Mouse (Mus musculus) gastrocnemius, postnatal 36 days (tissue): Measurements from ENCODE around the gene Camta1. TPM values are rescaled to one million over a fixed set of nuclear protein-coding genes. Genes with fewer than 3 reads are reported as not detected.
A peak's percentile ranks its signal among the peaks of the same experiment; 100 is the strongest.

ENCODE experiments used
- DNase-seq, 2 experiments: peaks; one replicate each; pipeline ENCODE4 v3.0.0; 2022
- intact Hi-C: fragments of 180-260 bp; cut with DNase I; formaldehyde crosslinking; loops from one replicate; pipeline ENCODE4 v1.15.1; 2025
- total RNA-seq, 2 experiments: library from RNA; stranded (reverse); gene quantifications; 2 replicates each; pipeline ENCODE4 v1.2.3; 2021

The Camta1 gene
- total RNA-seq, 2 experiments from 2014 or later, result 93.4 to 109 TPM

DNA sequence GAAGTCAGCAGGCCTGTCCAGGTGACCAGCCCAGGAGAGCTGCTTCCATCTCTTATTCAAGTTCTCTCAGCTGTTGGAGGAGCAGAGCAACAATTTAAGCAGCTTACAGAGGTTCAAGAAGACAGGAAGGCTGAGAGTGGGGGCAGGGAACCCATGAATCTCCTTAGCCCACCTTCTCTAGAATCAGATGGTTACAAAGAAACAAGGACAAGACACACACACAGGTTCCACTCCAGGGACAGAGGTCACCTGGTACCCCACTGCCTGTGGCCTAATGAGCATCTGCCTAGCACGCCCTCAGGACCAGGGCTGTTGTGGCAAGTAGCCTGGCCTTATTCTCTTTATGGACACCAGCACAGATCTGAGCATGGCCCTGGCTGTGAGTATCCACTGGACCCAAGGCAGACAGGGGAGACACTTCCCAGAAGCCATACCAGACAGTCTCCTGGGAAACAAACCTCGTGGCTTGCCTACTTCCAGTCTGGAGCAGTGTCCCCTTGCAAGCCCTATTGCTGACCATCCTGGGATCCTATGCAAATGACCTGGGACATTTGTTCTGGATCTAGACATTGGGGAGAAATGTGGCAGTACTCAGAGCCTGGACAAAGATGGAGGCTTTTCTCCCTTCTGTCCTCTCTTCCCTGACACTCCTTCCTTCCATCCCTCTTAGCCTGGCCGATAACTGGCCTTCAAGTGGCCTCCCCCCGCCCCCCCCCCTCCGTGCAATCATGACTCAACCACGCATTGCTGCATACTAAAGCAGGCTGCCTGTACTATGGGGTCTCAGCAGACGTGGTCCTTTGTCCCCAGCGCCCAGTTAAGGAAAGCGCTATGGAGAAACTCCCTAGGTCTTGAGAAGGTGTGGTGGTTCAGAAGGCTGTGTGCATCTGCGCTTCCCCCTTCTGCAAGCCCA is 733.8 kb downstream of the Camta1 start:
- intact Hi-C loops, result no loop called here
- no peak for DNase-seq

DNA sequence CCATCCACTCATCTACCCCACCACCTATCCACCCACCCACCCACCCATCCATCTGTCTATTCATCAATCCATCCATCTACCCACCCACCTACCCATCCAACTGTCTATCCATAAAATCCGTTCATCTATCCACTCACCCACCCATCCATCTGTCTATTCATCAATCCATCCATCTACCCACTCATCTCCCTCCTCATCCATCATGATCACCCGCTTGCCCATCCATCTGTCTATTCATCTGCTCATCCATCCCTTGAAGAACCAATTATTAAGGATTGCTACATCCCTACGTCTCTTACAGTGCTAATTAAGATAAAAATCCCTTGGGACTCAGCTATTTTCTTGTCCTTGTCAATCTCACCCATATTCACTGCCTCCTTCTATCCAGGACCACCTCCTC is 742.8 kb downstream of the Camta1 start:
- DNase-seq, result no peak
- intact Hi-C loops, result no loop called here

- DNase-seq, result no peak
- intact Hi-C loops, result no loop called here
These were observed 747.1 kb downstream of the Camta1 start for GRCm38 (mm10) chr4:151114574-151114973.

DNA sequence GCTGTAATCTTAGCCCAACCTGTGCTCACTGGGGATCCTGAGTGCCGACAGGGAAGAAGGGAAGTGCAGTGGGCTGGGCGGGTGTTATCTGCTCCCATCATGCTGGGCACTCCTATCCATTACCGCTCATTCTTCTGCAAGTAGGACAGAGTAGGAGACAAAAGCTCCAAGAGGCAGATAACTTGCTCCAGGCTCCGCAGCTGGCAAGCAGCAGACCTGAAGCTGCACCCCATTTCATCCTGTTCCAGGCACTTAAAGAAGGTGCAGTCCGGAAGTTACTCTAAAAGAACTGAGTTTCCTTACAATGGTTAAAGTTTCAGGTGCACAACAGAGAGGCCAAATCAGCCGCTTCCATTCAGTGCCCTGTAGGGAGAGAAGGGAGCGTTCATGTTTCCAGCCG is 750.5 kb downstream of the Camta1 start:
- intact Hi-C loops, result no loop called here
- no peak for DNase-seq

- intact Hi-C loops, result no loop called here
- no peak for DNase-seq
These were observed 752.8 kb downstream of the Camta1 start for GRCm38 (mm10) chr4:151108834-151109241.

DNA sequence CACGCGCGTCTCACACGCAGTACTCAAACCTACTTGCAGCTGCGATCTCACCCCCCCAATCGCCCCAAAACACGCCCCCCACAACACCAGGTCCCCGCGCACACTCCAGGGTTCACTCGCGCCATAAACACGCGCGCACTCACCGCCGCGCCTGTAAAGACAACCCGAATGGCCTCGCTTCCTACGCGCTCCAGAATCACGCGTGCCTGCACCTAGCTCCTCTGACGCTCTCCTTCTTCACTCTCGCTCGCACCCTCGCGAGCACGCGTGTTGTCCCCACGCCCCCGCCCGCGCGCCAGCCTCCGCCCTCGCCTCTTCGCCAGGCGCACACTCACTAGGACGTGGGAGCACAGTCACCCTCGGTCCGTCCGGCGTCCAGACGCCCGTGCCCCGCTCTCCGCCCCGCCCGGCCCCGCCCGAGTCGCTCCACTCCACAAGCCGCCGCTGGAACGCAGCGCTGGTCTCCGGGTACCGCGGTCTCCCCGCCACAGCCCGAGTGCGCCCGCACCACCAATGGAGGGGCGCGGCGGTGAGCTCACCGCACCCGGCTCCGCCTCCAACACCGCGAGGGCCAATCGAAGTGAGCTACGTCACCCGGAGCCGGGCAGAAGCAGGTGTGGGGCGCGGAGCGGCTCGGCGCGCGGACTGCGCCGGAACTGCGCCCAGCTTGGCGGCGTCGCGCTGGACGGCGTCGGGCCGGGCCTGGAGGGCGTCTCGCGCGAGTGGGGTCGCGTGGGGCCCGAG is 753.5 kb downstream of the Camta1 start:
- intact Hi-C loops, result no loop called here
- peak; percentile 66 to 82 for DNase-seq

DNA sequence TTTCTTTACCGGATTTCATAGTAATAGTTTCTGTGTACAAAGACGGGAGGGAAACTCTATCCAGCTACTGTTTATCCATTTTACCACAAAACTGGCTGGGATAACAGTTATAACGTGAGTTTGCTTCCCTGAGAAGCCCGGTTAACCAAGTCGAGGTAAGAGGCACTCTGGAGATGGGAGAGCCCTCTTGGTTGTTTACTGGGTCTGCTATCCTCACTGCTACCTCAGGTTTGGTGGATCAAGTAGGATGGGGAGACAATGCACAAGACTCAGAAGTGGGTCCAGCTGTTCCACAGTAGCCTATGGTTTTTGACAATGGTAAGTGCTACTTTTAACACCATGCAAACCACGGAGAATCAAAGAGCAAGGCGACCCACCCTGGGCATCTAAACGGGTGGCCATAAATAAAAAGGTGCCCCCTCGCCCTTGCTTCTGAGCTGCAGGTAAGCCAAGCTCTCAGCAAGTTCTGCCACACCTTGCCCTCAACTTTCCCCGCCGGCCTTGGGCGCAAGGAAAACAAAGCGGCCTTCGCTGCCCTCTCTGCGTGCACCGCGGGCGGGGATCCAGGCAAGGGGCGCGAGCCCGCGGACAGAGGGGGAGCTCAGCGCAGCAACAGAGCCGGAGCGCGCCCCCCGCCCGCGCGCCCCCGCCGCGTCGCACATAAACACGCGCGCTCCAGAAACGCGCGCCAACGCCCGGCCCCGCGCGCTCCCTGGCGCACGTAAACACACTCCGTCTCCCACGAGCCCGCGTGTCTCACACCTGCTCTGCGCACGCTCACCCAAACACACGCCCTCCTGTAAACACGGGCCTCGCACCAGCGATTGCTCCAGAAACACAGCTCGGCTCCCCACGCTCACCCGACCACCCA is 754.3 kb downstream of the Camta1 start:
- no peak for DNase-seq

GRCm38 (mm10) chr4:151106468-151106867 is 755.2 kb downstream of the Camta1 start:
- intact Hi-C loops, result no loop called here
- no peak for DNase-seq

More for the DNA sequence above, 754.3 kb downstream of the Camta1 start:
- intact Hi-C loops, result no loop called here

DNA sequence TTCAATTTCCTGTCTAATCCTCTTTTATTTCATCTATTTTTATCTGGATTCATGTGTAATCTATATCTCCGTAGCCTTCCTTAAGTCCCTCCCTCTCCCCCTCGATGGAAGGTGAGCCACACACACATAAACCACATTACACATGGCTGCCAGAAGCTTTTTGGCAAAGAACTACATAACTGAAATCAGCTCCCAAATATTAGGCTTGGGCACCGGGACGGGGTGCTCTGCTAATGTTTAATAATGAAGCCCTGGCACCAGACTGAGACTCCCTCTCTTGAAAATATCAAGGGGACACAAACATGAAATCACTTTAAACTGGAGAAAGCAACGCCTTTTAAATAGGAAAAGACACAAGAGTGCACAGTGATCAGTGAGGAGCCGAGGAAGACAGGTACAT is 755.8 kb downstream of the Camta1 start:
- no peak for DNase-seq
- intact Hi-C loops, result no loop called here

DNA sequence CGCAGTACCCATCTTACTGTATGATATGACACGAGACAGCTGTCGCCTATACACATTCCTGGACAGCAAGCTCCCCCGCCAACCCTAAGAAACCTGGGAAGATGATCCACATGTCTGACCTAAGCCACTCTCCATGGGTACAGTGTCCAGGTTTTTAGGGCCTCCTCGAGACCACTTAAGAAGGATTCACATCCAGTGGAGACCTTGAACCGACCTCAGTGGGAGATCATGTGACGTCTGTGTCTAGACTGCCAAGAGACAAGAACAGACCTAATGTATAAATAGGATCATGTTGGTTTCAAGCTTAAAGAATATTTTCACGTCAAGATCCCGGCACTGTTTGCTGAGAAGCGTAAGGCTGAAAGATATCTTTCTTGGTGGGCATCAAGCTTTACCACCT is 757.5 kb downstream of the Camta1 start:
- DNase-seq, result no peak
- intact Hi-C loops, result no loop called here

- no peak for DNase-seq
- intact Hi-C loops, result no loop called here
These were observed 758.0 kb downstream of the Camta1 start for GRCm38 (mm10) chr4:151103646-151104045.

DNA sequence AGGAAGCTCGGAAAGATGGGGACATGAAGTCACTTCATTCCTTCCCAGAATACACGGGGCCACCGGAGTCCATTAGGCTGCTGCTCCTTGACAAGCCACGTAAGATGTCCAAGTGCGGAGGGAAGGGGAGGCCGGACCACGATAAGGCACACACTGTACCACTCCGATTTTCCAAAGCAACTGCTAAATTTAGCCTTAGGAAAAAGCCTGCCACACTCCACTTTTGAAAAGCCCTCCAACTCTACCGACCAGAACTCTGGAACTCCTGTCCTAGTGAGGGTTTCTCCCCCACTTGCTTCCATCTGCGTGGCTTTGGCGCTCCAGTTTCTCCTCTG is 764.6 kb downstream of the Camta1 start:
- intact Hi-C loops, result no loop called here
- no peak for DNase-seq

DNA sequence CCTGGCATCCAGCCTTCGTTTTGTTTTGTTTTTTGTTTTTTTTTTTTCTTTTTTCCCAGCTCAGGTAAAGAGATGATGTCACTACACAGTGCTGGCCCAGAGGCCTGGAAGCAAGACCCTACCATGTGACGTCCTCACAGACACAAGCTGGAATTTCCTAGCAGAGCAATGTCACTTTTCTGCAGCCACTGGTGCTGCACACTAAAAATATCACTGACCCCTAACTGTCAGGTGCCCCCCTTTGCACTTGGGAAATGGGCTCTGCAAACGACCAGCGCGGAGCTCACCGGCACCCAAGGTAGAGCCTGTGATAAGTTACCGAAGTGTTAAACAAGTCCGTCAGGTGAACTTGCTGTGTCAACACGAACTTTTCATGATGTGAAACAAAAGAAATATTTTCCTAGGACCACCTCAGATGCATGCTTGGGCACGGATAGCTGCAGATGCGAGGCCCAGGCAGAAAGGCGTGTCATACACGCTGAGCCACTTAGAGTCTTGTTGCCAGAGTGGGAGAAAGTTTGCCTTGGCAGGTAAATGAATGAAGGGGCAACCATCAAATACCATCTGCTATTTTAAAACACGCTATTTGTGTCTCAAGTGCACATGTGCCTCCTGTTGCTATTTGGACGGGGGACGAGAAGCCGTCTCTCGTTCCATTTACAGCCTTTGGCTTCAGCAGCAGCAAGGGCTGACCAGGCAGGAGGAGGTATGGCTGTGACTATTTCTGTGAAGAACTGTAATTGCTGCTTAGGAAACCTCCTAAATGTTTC is 765.2 kb downstream of the Camta1 start:
- intact Hi-C loops, result no loop called here
- no peak for DNase-seq

DNA sequence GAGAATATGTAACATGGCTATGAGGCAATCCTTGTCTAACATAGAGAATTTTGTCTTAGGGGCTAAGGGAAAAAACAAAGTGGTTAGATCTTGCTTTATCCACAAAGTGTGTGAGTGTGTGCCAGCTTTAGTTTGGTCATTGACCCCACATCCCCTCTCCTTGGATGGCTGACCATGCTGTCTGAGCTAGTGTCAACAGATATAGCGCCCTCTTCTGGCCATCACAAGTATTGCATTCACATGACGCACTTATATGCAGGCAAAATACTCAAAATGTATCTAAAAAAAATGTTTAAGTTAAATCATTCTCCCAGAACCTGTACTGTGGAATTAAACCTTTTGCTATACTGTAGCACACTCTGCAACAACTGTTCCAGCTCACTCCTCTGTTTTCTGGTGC is 766.5 kb downstream of the Camta1 start:
- intact Hi-C loops, result no loop called here
- no peak for DNase-seq

- intact Hi-C loops, result no loop called here
- DNase-seq, result no peak
These were observed 772.4 kb downstream of the Camta1 start, which contains the start of gene Gm13090 for GRCm38 (mm10) chr4:151089270-151089669. Gene Gm13090 (plus strand): TSS chr4:151089570.

DNA sequence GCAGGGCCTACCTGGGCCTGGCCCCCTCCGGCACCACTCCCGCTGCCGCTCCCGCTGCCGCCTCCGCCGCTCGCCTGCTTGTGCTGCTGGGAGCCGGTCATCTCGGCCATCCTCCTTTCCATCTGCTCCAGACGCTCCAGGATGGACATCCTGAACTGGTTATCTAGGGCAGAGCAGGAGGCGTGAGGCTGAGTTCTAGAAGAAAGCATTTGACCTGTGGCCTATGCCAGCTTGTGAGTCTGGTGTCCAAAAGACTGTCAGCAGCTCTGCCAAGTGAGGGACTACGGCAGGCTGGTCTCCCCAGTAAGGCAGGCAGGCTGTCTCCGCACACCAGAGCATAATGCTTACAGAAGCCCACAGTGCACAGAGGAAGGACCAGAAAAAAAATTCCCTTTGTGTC is 772.9 kb downstream of the Camta1 start:
- intact Hi-C loops, result no loop called here

DNA sequence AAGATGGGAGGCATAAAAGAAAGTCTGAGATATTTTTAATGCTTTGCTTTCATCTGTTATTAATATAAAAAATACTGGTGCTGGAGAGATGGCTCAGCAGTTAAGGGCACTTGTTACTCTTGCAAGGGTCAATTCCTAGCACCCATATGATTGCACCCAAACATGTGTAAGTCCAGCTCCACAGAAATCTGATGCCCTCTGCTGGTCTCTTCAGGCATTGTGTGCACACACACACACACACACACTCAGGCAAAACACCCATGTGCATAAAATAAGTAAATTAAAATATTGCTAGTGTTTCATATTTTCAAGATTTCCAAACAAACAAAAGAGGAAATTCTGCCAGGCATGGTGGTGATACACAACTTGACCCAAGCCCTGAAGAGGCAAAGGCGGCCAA is 774.3 kb downstream of the Camta1 start:
- intact Hi-C loops, result no loop called here
- no peak for DNase-seq

More for the DNA sequence above, 772.9 kb downstream of the Camta1 start:
- DNase-seq, result no peak

GRCm38 (mm10) chr4:151083027-151083426 is 778.6 kb downstream of the Camta1 start:
- intact Hi-C loops, result no loop called here
- DNase-seq, result no peak

DNA sequence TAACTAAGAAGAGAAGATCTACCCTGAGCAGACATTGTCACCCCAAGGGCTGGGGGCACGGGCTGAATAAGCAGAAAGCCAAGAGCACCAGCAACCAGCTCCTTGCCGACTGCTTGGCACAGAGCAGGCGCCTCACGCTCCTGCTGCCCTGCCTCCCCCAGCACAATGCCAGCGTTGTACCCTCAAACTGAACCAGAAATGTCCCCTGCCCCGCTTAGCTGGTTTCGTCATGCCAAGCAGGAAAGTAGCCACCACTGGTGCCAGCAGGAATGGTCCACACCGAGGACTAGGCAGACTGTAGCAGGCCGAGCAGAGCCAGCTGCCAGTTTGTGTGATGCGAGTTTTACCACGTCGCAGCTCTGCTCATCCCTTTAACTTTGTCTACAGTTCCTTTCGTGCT is 779.7 kb downstream of the Camta1 start:
- DNase-seq, result no peak
- intact Hi-C loops, result no loop called here

DNA sequence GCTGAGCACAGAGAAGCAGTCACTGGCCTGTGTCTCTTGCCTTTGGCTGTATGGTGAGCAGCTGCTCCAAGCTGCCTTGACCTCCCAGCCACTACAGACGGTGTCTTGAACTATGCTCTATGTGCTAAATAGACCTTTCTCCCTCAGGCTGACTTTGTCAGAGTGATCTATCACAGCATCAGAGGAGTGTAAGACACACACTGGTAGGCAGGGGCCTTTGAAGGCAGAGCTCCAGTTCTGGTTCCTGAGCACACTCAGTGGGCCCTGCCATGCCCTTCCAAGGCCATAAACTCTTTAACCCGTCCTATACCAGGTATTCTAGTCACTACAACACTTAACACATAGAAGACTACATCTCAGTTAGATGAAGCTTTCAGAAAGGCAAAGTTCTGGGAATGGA is 780.3 kb downstream of the Camta1 start:
- DNase-seq, result no peak
- intact Hi-C loops, result no loop called here
